Mouse (Mus musculus) embryonic facial prominence, embryonic 10.5 days (tissue): Measurements from ENCODE around the gene Bcdin3d. TPM values are rescaled to one million over a fixed set of nuclear protein-coding genes. Genes with fewer than 3 reads are reported as not detected.

Source experiments
- DNase-seq: peaks from one replicate; pipeline ENCODE4 v3.0.0-alpha.2; 2017; ENCODE audit warnings: low spot score
- H3K27ac ChIP-seq: fragments of 300-500 bp; sonication (generic); replicated peaks from 2 replicates; pipeline ENCODE4 v1.5.1; 2016; ENCODE audit warnings: mild to moderate bottlenecking
- H3K27me3 ChIP-seq: fragments of 300-500 bp; sonication (generic); replicated peaks from 2 replicates; pipeline ENCODE4 v1.6.1; 2016; ENCODE audit warnings: low read depth, mild to moderate bottlenecking; ENCODE audit not compliant: poor library complexity, severe bottlenecking
- H3K36me3 ChIP-seq: fragments of 300-500 bp; sonication (generic); replicated peaks from 2 replicates; pipeline ENCODE4 v1.6.1; 2016; ENCODE audit warnings: mild to moderate bottlenecking, moderate library complexity
- H3K4me1 ChIP-seq: fragments of 300-500 bp; sonication (generic); 2 replicates; pipeline ENCODE4 v1.6.1; 2016
- H3K4me3 ChIP-seq: fragments of 300-500 bp; sonication (generic); 2 replicates; pipeline ENCODE4 v1.5.1; 2016; ENCODE audit warnings: mild to moderate bottlenecking, moderate library complexity
- H3K9me3 ChIP-seq: fragments of 300-500 bp; sonication (generic); 2 replicates; pipeline ENCODE4 v1.6.1; 2016; ENCODE audit warnings: mild to moderate bottlenecking
- WGBS: fragments of 180-500 bp; shearing (Covaris S2); methylation state at CpG from one replicate; pipeline ENCODE4 v1.1.7; 2016; 5-methylcytosine and 5-hydroxymethylcytosine counted together
- polyA plus RNA-seq: library from polyadenylated mRNA; unstranded; fragments of >200 nt; fragmentation: Nextera tagmentation; extraction: Ambion mirVana; gene quantifications from 2 replicates; pipeline ENCODE4 v1.2.1, GENCODE M21; 2016

Gene Bcdin3d
- polyA plus RNA-seq = 16.0 and 16.7 TPM in 2 replicates

DNA sequence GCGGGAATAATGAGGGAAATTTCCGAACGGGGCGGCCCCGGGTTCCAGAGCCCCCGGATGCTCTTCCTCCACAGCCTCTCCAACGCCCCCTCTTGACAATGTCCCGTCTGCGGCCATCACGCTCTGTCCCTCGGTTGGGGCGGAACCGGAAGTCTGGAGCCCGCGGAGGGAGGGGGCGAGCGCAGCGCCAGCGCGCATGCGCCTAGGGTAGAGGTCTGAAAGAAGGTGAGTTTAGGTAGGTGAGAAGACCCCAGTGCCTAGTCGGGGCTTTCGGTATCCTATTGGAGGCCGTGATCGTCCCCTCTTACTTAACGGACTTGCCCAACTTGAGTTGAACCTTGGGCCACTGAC, at the start of gene Bcdin3d:
Bcdin3d (minus strand) TSS at position 155 of the 351 bp plus-strand sequence.
- H3K36me3 ChIP-seq = peaks cover 23% of the 10 kb centered on the region
- H3K4me1 ChIP-seq = peaks cover 17% of the 10 kb centered on the region
- H3K4me3 ChIP-seq = peak within 1 kb of the TSS; percentile 86
- H3K27ac ChIP-seq = peak within 1 kb of the TSS; percentile 96
- WGBS = under 1% methylated on average over 26 of the region's 26 CpGs
- H3K9me3 ChIP-seq = 0 out of 2 replicates have a peak, but pooled peaks cover 7% of the 10 kb centered on the region
- H3K27me3 ChIP-seq = no peaks in the 10 kb centered on the region
- peak; percentile 95 for DNase-seq

- 83% methylated on average over 7 of the region's 7 CpGs for WGBS
- H3K4me3 ChIP-seq = no peak overlapping the region
- no peak for DNase-seq
- H3K4me1 ChIP-seq = peaks cover 5% of the 10 kb centered on the region
- H3K9me3 ChIP-seq = no peaks in the 10 kb centered on the region
- H3K36me3 ChIP-seq = no peaks in the 10 kb centered on the region
- H3K27me3 ChIP-seq = peaks cover 41% of the 10 kb centered on the region
- no peak overlapping the region for H3K27ac ChIP-seq
Observed at GRCm38 (mm10) chr15:99520306-99520705, 45.8 kb upstream of the Bcdin3d start.

DNA sequence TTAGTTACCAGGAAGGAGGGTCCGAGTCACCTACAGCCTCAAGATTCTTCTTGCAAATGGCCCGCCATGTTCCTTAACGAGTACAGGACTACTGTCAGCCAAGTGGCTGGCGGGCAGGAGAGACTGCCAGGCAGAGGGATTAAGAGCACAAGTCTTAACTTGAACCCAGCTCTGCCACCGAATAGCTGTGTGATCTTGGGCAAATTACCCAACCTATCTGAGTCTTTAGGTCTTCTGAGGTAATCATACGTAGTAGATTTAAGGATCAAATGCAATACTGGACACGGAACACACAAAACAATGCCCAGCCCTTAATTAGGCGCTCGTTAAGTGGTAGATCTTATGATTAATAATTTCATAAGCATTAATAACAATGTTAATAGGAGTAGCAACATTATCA, 45.1 kb upstream of the Bcdin3d start:
- Histone ChIP-seq H3K4me1 (peaks cover 5% of the 10 kb centered on the region), H3K27ac (no peak overlapping the region), H3K36me3 (no peaks in the 10 kb centered on the region), H3K4me3 (no peak overlapping the region), H3K9me3 (no peaks in the 10 kb centered on the region), H3K27me3 (peaks cover 38% of the 10 kb centered on the region)
- no peak for DNase-seq
- 90% methylated on average over 9 of the region's 9 CpGs for WGBS

GRCm38 (mm10) chr15:99517715-99518114, 43.2 kb upstream of the Bcdin3d start:
- Histone ChIP-seq H3K27ac (no peak overlapping the region), H3K9me3 (no peaks in the 10 kb centered on the region), H3K4me3 (no peak overlapping the region), H3K4me1 (peaks cover 11% of the 10 kb centered on the region), H3K27me3 (peaks cover 38% of the 10 kb centered on the region), H3K36me3 (no peaks in the 10 kb centered on the region)
- WGBS = 62% methylated on average over 7 of the region's 7 CpGs
- no peak for DNase-seq

GRCm38 (mm10) chr15:99516715-99517114, 42.2 kb upstream of the Bcdin3d start:
- Histone ChIP-seq H3K4me1 (peaks cover 19% of the 10 kb centered on the region), H3K9me3 (no peaks in the 10 kb centered on the region), H3K36me3 (no peaks in the 10 kb centered on the region), H3K27ac (no peak overlapping the region), H3K27me3 (peaks cover 32% of the 10 kb centered on the region; the same call in 1 of the 2 replicates), H3K4me3 (no peak overlapping the region)
- DNase-seq = no peak
- 66% methylated on average over 8 of the region's 8 CpGs for WGBS

DNA sequence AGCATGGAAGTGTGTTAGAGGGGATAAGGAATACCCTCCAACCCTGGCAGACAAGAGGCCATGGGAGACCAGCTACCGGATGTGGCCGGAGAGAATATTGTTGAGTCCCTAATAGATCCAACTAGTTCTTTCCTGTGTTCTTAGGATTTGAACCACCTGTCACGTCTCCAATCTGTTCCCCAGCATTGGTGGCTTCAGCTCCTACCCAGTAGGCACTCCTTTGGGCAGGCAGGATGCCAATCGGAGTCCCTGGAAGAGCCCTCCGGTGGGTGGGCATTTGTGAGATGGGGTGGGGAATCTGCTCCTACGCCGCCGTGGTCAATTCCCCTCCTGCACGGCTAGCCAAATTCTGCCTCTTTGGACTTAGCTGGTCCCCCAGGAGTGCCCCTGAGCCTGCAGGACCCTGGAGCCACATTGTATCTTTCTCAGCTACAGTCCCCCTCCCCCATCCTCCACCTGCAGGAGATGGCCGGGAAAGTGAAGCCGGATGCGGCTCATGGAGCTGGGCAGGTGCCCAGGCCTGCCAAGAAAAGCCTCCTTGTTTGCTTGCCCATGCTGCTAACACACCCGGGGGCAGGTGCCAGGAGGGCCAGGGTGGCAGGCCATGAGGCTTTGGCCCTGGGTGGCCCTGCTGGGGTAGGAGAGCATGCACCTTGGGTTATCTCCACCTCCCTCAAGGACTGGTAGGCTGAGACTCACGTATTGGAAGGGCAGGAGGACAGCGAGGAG, 37.4 kb upstream of the Bcdin3d start:
- H3K9me3 ChIP-seq = no peaks in the 10 kb centered on the region
- H3K27ac ChIP-seq = no peak overlapping the region
- no peak for DNase-seq
- H3K27me3 ChIP-seq = peaks cover 22% of the 10 kb centered on the region; the same call in 1 of the 2 replicates
- 82% methylated on average over 15 of the region's 15 CpGs for WGBS
- no peak overlapping the region for H3K4me3 ChIP-seq
- H3K36me3 ChIP-seq = no peaks in the 10 kb centered on the region
- peaks cover 14% of the 10 kb centered on the region for H3K4me1 ChIP-seq

- Histone ChIP-seq H3K4me1 (peaks cover 23% of the 10 kb centered on the region), H3K27me3 (peaks cover 21% of the 10 kb centered on the region), H3K9me3 (no peaks in the 10 kb centered on the region), H3K27ac (no peak overlapping the region), H3K4me3 (no peak overlapping the region), H3K36me3 (no peaks in the 10 kb centered on the region)
- 85% methylated on average over 3 of the region's 3 CpGs for WGBS
- DNase-seq = no peak
Observed at GRCm38 (mm10) chr15:99510621-99511020, 36.1 kb upstream of the Bcdin3d start.

GRCm38 (mm10) chr15:99509840-99510239, 35.3 kb upstream of the Bcdin3d start:
- peaks cover 31% of the 10 kb centered on the region for H3K4me1 ChIP-seq
- DNase-seq = no peak
- no peaks in the 10 kb centered on the region for H3K36me3 ChIP-seq
- WGBS = 89% methylated on average over 7 of the region's 7 CpGs
- no peaks in the 10 kb centered on the region for H3K9me3 ChIP-seq
- peaks cover 25% of the 10 kb centered on the region for H3K27me3 ChIP-seq
- H3K4me3 ChIP-seq = no peak overlapping the region
- no peak overlapping the region for H3K27ac ChIP-seq

DNA sequence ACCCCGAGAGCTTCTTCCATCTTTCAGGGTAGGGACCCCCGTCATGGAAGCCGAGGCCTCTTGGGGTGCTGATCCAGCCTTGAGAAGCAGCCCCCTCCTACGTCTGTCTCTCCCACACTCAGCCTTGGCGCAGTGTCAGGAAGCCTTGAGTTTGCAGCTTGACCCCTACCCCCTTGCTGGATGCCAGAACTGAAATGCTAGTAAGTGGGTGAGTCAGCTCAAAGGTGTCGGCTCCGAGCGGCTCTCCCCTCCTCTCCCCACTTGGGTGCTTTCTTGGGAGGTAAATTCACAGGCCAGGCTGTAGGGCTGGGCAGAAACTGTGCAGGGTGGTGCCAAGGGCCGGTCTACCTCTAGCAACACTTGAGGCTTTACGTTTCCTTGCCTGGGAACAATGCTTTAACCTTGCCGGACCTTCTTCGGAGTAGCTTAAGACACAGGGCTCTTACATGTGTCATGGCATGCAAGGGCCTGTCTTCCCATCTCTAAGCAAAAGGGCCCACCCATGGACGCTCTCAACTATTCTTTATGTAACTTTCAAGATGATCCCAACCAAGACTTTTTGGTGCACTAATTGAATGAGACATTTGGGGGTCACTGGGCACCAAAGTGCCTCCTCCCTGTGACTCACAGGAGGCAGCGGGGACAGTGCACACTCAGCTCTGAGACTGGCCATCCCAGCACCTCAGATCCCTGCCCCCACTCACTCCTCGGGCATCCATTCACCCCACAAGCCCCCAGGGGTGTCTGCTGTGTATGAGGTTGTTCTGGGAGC, 31.0 kb upstream of the Bcdin3d start:
- Histone ChIP-seq H3K36me3 (no peaks in the 10 kb centered on the region), H3K4me3 (no peak overlapping the region), H3K9me3 (no peaks in the 10 kb centered on the region), H3K27me3 (peaks cover 31% of the 10 kb centered on the region), H3K4me1 (peaks cover 56% of the 10 kb centered on the region), H3K27ac (no peak overlapping the region; the same call in 1 of the 2 replicates)
- 76% methylated on average over 15 of the region's 15 CpGs for WGBS
- DNase-seq = no peak

GRCm38 (mm10) chr15:99503256-99503655, 28.7 kb upstream of the Bcdin3d start:
- 76% methylated on average over 5 of the region's 5 CpGs for WGBS
- H3K27me3 ChIP-seq = peaks cover 53% of the 10 kb centered on the region
- H3K27ac ChIP-seq = 0 out of 2 replicates have a peak overlapping the region, but pooled peaks have one; percentile 35
- H3K9me3 ChIP-seq = no peaks in the 10 kb centered on the region
- H3K4me1 ChIP-seq = peaks cover 68% of the 10 kb centered on the region
- H3K4me3 ChIP-seq = no peak overlapping the region
- DNase-seq = no peak
- H3K36me3 ChIP-seq = no peaks in the 10 kb centered on the region

GRCm38 (mm10) chr15:99502311-99502831, 27.8 kb upstream of the Bcdin3d start:
- Histone ChIP-seq H3K4me3 (no peak overlapping the region), H3K27me3 (peaks cover 62% of the 10 kb centered on the region), H3K36me3 (no peaks in the 10 kb centered on the region), H3K4me1 (peaks cover 76% of the 10 kb centered on the region), H3K9me3 (no peaks in the 10 kb centered on the region), H3K27ac (peak overlapping the region; percentile 74)
- WGBS = 44% methylated on average over 12 of the region's 12 CpGs
- peak; percentile 48 for DNase-seq

DNA sequence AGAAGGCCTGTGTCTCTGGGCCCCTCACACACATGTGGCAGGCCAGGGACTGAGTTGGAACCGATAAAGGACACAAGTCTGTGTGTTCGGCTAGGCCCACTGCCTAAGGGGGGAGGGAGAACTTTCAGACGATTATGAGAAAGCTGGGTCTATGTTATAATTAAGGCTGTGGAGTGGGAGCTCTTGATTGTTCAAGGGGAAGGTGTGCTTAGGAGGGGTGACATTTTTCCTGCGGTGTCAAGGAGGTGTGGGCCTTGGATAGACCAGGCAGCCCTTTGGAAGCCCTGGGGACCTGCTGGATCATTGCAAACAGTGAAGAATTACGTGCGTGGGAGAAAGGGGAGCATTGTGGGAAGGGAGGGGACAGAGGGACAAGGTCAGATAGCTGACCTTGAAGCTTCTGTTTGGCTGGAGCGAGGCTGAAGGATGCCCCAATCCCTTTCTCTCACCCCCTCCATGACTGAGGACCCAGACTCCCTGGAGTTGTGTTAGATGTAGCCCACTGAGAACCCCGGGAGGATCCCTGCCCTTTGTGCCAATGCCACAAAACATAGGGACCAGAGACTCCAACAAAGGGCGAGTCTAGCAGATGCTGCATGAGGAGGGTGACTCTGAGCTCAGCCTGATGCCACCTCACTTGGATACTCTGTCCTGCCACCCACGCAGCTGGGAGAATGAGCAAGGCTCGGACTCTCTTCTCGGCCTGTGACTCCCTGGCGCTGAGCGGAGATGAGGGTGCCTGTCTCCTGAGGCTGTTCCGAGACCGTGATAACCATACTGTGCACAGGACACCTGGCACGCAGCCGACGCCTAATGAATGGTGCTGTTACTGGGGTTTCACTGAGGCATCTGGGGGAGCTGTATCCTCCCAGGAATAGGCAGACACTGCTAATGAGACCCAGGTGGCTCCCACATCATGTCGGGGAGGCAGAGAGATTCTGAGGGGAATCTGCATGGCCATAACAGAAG, 27.0 kb upstream of the Bcdin3d start:
- no peak for DNase-seq
- Histone ChIP-seq H3K9me3 (no peaks in the 10 kb centered on the region), H3K27me3 (peaks cover 62% of the 10 kb centered on the region), H3K4me1 (peaks cover 79% of the 10 kb centered on the region), H3K4me3 (no peak overlapping the region; the same call in 1 of the 2 replicates), H3K27ac (peak overlapping the region; percentile 74), H3K36me3 (no peaks in the 10 kb centered on the region)
- WGBS = 64% methylated on average over 20 of the region's 20 CpGs
